Mouse (Mus musculus): ENCODE data around the gene Gm17482.
"Not testable (repeated sequence)": the region's sequence is repeated elsewhere in the genome, so short reads cannot be mapped to it uniquely, and the experiment has no call there.

The Gm17482 gene

GRCm38 (mm10) chr6:115227043-115227442, at the start of gene Gm17482:
Gm17482 (plus strand) TSS chr6:115227343.
- no peak for DNase-seq

GRCm38 (mm10) chr6:115178826-115179225, 48.3 kb upstream of the Gm17482 start:
- no peak for DNase-seq

- no peak for DNase-seq
Measured at GRCm38 (mm10) chr6:115181094-115181493, 46.0 kb upstream of the Gm17482 start.

GRCm38 (mm10) chr6:115191111-115191510, 36.0 kb upstream of the Gm17482 start:
- DNase-seq: no peak

GRCm38 (mm10) chr6:115200753-115201152, 26.4 kb upstream of the Gm17482 start:
- no peak for DNase-seq

- DNase-seq: no peak
Measured at GRCm38 (mm10) chr6:115203029-115203428, 24.1 kb upstream of the Gm17482 start.

- DNase-seq: no peak
Measured at GRCm38 (mm10) chr6:115210187-115210586, 17.0 kb upstream of the Gm17482 start.

- DNase-seq: no peak
Measured at GRCm38 (mm10) chr6:115210820-115211219, 16.3 kb upstream of the Gm17482 start.

- no peak for DNase-seq
Measured at GRCm38 (mm10) chr6:115212132-115212903, 14.8 kb upstream of the Gm17482 start.

GRCm38 (mm10) chr6:115213129-115213528, 14.0 kb upstream of the Gm17482 start:
- no peak for DNase-seq

GRCm38 (mm10) chr6:115221215-115221641, 5.9 kb upstream of the Gm17482 start:
- DNase-seq: no peak

- DNase-seq: no peak
Measured at GRCm38 (mm10) chr6:115225519-115225918, 1.6 kb upstream of the Gm17482 start.

GRCm38 (mm10) chr6:115227529-115227928, 386 bp downstream of the Gm17482 start:
- peak; percentile 72 for DNase-seq

GRCm38 (mm10) chr6:115230557-115230956, 3.4 kb downstream of the Gm17482 start:
- DNase-seq: no peak

- DNase-seq: no peak
Measured at GRCm38 (mm10) chr6:115231836-115232235, 4.7 kb downstream of the Gm17482 start.

- DNase-seq: no peak
Measured at GRCm38 (mm10) chr6:115232562-115232961, 5.4 kb downstream of the Gm17482 start.

GRCm38 (mm10) chr6:115238031-115239027, 11.2 kb downstream of the Gm17482 start:
- DNase-seq: no peak

GRCm38 (mm10) chr6:115239335-115239734, 12.2 kb downstream of the Gm17482 start:
- no peak for DNase-seq

- DNase-seq: not testable (repeated sequence)
Measured at GRCm38 (mm10) chr6:115240431-115240830, 13.3 kb downstream of the Gm17482 start.

GRCm38 (mm10) chr6:115241131-115241699, 14.1 kb downstream of the Gm17482 start:
- DNase-seq: no peak

GRCm38 (mm10) chr6:115241939-115242338, 14.8 kb downstream of the Gm17482 start:
- DNase-seq: no peak

- no peak for DNase-seq
Measured at GRCm38 (mm10) chr6:115244222-115244621, 17.1 kb downstream of the Gm17482 start.

GRCm38 (mm10) chr6:115245500-115246058, 18.4 kb downstream of the Gm17482 start:
- DNase-seq: no peak
